Mouse (Mus musculus) NIH3T3 (cell line): ENCODE results near the gene Kl.

Experiments
- DNase-seq: peaks from one replicate; pipeline ENCODE4 v3.0.0-alpha.2; 2012; ENCODE audit warnings: low read depth

The Kl gene

DNA sequence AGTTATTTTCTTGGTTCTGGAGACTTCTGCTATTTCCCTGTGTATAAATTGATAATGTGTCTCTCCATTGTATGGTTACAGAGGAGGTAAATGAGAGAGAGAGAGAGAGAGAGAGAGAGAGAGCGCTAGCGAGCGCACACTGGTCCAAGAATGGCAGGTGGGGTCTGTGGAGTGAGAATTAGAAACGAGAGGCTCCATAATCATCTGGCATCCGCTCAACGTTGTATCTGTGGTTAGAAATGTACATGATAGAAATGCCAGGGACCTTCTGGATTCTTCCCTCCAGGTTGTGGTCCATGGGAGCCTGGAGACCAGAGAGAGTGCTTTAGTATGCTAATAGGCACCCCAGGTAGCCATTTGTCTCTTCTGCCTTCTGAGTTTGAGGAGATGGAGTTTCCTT, 76.5 kb downstream of the Kl start:
- no peak for DNase-seq

- DNase-seq: no peak
These were observed 82.5 kb downstream of the Kl start for GRCm38 (mm10) chr5:151034715-151035512.

- no peak for DNase-seq
These were observed 85.5 kb downstream of the Kl start for GRCm38 (mm10) chr5:151037871-151038270.

DNA sequence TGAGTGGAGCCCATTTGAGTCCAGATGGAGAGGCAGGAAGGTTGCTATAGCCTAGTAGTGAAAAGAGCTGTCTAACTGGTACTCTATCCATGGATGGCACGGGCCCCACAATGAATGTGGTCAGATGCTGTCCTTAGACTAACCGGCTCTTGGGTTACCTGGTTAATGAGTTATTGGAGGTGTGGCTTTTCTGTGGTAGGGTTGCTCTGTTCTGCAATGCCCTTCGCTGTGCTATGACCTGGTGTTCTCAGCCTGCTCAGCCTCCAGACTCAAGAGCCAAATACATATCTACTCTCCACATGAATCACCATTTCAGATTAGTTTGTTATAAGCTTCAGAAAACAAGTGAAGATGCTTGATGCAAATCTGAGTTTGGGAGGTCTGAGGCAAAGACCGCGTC, 90.5 kb downstream of the Kl start:
- no peak for DNase-seq
